Mouse (Mus musculus) embryonic fibroblast, embryonic 13.5 days (primary cell): ENCODE data around the gene Gm10645.

Experiments
- CTCF ChIP-seq: IDR thresholded peaks from 2 replicates; pipeline ENCODE4 v1.5.1; 2011; ENCODE audit warnings: mild to moderate bottlenecking, control low read depth, low read length, moderate library complexity, borderline replicate concordance; ENCODE audit not compliant: insufficient read depth
- POLR2A ChIP-seq: IDR thresholded peaks from 2 replicates; pipeline ENCODE4 v1.6.1; 2011; ENCODE audit warnings: low read depth, mild to moderate bottlenecking, control low read depth, low read length, moderate library complexity

- TF ChIP-seq CTCF (no peak), POLR2A (no peak)
Measured at GRCm38 (mm10) chr8:83187363-83187962, 21.5 kb upstream of the Gm10645 start.
